Mouse (Mus musculus): ENCODE measurements around the gene Alkbh3. TPM values are rescaled to one million over a fixed set of nuclear protein-coding genes. Genes with fewer than 3 reads are reported as not detected.

Alkbh3 gene
- total RNA-seq, 2 experiments from 2014 or later, result 54.8 to 55.7 TPM

DNA sequence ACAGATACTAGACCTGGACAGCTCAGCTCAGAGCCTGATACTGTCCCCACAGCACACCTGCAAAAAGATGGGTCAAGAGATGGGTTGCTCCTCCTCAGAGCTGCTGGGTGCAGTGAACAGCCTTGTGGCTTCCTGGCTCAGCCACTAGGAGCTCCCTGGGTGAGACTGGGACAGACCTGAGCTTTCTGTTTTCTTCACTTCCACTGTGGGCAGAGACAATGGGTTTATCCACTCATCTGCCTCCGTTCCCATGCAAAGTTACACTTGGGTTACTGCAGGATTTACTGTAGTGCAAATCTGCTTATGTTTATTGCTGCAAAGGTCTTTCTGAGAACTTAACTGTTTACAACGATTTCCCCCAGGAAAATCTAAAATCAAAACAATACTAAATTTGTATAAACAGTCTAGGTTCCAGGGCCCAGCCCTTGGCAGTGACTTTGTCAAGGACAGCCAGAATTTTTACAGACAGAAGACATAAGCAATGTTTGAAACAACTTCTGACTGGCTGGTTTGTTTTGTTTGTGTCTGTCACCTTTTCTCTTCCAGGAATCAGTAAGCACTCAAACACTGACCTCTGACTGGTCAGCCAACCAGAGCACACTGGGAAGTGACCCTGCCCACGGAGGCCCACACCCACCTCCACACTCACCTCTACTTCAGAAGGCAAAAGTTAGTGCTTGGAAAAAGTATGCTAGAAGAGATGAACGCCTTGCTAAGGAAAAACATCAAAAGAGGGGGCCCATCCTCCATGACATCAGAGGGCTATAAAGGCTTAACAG, 28.0 kb downstream of the Alkbh3 start:
- Histone ChIP-seq H3K4me3 (no peak overlapping the region), H3K27ac (no peak overlapping the region)
- no peak for TF ChIP-seq CTCF (IDR thresholded peaks at IDR 0.05)
- DNase-seq, result no peak
- intact Hi-C loops (cut with DNase I), result no loop called here

DNA sequence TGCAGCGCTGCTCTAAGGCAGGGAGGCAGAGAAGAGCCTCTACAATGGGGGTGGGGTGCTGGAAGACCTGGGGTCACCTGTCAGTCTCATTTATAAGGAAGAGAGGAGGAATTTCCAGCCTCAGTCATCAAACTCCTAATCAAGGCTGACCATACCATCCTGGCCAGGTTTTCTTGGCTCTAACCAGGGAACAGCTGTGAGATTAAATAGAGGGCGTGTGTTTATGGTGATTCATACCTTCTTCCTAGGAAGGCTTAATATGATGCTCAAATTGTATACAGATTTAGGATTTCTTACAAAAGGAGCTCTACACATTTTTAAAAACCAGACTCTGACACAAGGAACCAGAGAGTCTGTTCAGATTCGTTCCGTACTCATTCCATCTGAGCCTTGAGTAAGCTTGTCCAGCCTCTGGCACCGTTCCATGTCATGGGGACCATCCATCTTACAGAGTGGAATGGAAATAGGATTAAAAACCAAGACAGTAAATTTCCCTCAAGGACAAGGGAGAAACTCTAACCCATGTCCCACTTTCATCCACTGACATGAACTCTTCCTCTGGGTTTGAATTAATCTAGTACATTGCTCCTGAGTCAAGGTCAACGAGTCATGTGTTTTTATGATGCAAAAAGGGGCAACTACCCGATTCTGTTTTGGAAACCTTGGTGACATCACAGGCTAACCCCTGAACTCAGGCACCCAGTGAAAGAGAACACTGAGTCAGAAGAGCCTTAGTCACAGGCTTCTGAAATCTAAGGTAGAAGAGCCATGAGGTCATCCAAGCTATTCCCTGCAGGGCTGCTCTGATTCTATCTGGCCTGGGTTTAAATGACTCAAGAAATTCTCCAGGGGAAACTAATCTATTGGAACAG, 31.1 kb downstream of the Alkbh3 start:
- DNase-seq, result peak; percentile 31
- intact Hi-C loops (cut with DNase I), result no loop called here
- no peak for TF ChIP-seq CTCF (IDR thresholded peaks at IDR 0.05)
- Histone ChIP-seq H3K4me3 (no peak overlapping the region), H3K27ac (no peak overlapping the region)

DNA sequence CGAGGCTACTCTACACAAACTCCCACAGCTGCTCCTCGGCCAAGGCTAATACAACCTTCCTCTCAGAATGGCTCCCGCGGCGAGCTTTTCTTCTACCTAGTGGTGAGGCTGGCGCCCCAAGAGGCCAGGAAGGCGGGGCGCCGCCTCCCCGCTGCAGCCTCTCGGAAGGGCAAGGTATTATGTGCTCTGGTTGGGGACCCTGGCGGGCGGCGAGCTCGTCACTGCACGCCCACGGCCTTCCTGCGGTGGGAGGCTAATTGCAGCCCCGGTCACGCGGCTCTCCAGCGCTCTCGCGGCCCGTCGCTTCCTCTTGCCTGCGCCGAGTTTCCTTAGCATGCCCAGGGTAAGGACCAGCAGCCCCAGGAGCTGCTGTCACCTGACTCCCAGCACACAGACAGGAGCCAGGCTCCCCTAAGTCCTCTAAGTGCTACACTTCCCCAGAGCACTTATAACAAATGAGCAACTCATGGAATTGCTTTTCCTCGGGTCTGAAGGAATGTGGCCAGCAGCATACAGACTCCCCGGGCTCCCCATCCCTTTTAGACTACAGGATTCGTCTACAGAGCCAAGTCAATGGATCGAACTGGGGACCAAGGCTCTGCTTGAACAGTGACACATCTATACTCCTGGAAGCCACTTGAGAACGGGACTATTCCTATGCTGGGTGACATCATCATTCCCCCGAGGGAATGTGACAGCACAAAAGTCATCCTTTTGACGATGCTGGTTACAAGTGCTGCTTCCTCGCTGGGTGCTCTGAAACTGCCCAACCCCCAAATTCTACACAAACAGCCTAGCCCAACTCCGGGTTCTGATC, 34.0 kb downstream of the Alkbh3 start:
- peak; percentile 60 for DNase-seq

DNA sequence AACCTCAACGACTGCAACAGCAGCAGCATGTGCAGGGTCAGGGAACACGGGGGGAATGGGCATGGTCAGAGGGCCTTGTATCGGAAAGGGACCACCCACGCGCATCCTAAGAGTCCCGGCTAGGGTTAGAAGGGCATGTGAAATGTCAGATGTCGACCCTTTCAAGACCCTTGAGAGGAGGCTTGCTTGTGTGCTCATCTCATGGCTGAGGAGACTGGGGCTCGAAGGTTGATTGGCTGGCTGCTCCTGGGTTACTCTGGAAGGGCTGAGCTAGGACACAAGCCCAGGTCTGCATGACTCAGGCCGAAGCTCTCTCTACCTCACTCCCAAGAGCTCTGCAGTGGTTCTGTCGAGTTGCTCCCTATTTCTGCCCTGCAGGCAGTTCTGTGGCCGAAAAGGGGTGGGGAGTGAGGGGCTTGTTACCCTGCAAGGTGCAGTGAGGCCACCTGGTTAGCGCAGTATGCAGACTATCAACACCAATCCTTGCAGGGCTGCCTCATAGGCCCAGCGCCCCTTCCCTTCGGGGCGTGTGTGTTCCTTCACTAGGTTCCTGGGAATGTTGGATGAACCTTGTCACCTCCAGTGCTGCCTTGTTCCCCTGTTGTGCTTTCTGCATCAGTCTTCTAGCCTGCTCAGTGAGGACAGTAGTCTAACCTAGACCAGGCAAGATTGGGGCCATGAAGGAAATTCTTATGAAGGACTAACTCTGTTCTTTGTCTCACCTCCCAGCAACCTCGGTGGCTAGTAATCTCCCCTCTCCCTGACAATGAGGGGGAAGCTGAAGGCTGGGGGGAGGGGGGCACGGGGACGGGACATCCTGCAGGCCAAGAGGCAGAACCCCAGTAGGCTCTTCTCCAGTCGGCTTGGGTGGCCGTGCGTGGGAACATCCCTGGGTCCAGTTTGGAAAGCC, 34.8 kb downstream of the Alkbh3 start:
- no peak for TF ChIP-seq CTCF (IDR thresholded peaks at IDR 0.05)

More for the DNA sequence above, 34.0 kb downstream of the Alkbh3 start:
- peak overlapping the region; percentile 63 for H3K27ac ChIP-seq
- peak; percentile 40 for TF ChIP-seq CTCF (IDR thresholded peaks at IDR 0.05)
- intact Hi-C loops (cut with DNase I), result no loop called here
- peak overlapping the region; percentile 74 for H3K4me3 ChIP-seq

DNA sequence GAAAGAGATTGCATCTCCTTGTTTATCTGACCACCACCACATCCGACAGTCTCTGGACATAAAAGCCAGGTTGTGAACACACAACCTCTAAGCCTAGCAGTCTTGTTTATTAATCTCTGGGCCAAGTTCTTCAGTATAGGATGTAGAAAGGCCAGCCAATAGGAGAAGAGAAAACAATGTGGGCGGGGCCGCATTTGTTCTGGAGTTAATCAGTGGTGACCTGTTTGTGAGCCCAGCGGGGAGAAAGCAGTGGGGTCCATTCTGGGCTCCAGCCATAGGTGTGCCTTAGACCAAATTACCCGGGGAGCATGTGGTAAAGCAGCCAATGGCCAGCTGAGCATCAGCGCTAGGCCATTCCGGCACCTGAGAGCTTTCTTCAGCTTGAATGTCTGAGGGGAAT, 35.6 kb downstream of the Alkbh3 start:
- no peak overlapping the region for H3K4me3 ChIP-seq
- TF ChIP-seq CTCF (IDR thresholded peaks at IDR 0.05), result no peak
- intact Hi-C loops (cut with DNase I), result no loop called here
- no peak overlapping the region for H3K27ac ChIP-seq
- no peak for DNase-seq

More for the DNA sequence above, 34.8 kb downstream of the Alkbh3 start:
- peak overlapping the region; percentile 63 for H3K27ac ChIP-seq
- H3K4me3 ChIP-seq, result peak overlapping the region; percentile 74
- intact Hi-C loops (cut with DNase I), result no loop called here
- no peak for DNase-seq

DNA sequence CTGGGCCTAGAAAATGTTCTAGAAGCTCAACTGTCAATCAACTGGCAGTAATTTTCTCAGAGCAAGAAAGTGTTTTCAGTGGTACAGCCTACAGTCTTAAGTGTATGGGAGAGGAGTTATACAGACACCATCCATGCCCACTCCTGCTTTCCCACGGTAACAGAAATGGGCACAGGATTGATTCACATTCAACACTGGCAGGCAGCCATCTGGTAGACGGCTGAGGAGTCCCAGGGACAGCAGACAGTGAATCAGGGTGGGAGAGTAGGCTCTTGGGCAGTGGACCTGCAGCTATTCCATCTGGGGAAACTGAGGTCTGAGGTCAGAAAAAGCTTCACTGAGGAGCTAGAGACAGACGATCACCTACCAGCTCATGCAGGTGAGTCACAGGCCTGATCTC, 39.0 kb downstream of the Alkbh3 start:
- DNase-seq, result no peak
- intact Hi-C loops (cut with DNase I), result no loop called here
- no peak overlapping the region for H3K27ac ChIP-seq
- H3K4me3 ChIP-seq, result no peak overlapping the region
- TF ChIP-seq CTCF (IDR thresholded peaks at IDR 0.05), result no peak

DNA sequence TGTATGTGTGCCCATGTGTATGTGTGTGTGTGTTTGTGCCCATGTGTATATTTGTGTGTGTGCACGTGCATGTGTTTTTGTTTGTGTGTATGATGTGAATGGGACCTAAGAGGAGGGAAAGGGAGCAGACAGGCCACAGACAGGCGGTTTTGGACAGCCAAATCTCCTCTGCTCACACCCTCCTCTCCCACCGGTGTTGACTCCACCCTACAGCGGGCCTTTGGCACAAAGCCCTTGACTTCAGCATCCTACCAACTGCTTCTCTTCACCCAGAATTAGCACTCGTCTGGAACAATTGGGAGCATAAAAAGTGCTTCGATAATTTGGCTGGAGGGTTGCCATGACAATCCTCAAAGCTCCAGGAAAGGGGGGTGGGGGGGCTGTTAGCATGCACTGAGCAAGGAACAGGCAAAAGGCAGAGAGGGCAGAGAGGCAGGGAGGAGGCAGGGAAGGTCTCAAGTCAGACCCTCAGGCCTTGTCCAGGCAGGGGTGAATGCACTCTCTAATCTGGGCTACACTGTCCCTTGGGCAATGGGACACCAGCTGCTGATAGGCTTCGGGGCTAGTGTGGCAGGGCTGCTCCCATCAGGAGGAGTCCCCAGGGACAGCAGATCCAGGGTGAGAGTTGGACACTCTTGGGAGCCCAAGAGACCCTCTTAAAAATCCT, 46.0 kb downstream of the Alkbh3 start:
- no peak for DNase-seq
- intact Hi-C loops (cut with DNase I), result no loop called here
- TF ChIP-seq CTCF (IDR thresholded peaks at IDR 0.05), result no peak
- Histone ChIP-seq H3K27ac (no peak overlapping the region), H3K4me3 (no peak overlapping the region)

DNA sequence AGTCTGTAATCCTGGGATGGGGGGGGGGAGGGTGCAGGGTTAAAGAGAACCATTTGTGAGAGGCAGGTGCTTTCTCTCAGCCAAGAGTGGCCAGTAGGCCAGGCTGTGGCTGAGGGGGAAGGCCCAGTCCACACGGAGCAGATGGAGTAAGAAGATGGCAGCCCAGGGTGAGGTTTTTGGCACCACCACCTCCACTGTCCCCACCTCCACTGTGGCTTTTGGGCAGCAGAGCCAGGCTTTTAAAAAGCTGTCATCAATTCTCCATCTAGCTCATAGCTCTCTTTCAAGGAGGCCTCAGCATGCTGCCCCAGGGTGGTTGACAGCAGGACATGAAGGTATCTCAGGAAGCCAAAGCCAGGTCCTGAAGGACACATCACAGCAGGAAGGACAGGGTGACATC, 46.8 kb downstream of the Alkbh3 start:
- TF ChIP-seq CTCF (IDR thresholded peaks at IDR 0.05), result no peak

DNA sequence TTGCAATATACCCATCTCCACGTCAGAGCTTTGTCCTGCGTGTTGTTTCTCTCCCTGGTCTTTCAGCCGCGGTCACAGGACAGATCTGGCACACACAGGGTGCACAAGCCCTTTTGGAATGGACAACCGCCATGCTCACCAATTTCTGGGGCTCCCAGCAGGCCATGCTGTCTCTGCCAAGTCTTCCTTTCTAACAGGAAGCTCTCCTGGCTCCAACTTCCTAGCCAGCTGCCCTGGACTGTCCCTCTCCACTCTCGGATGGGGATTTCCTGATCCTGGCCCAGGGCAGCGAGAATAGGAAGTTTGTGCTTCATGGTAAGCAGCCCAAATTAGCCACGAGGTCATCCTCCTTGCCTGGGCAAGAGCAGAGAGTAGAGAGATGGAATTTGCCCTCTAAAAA, 48.9 kb downstream of the Alkbh3 start:
- no peak for TF ChIP-seq CTCF (IDR thresholded peaks at IDR 0.05)
- Histone ChIP-seq H3K4me3 (no peak overlapping the region), H3K27ac (peak overlapping the region; percentile 65)
- peak; percentile 57 for DNase-seq
- intact Hi-C loops (cut with DNase I), result no loop called here

More for the DNA sequence above, 46.8 kb downstream of the Alkbh3 start:
- DNase-seq, result no peak
- intact Hi-C loops (cut with DNase I), result no loop called here
- no peak overlapping the region for H3K4me3 ChIP-seq
- H3K27ac ChIP-seq, result no peak overlapping the region

DNA sequence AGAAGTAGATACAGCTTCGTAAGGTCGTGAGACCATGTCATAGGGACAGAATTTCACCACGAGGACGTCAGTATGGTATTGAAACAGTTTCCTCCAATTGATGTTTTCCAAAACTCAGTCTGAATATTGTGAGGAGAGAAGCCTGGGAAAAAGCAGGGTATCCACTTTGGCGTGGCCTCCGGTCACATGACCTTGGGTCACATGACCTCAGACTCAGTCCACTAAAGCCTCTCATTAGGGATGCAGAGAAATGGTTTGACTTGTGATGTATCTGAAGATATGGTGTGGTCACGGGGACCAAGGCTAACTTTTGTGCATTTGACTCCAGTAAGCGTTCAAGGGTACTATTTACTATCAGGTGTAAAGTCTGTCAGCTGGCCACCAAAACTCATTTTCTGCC, 51.3 kb downstream of the Alkbh3 start:
- no peak overlapping the region for H3K27ac ChIP-seq
- DNase-seq, result no peak
- H3K4me3 ChIP-seq, result no peak overlapping the region
- intact Hi-C loops (cut with DNase I), result no loop called here
- TF ChIP-seq CTCF (IDR thresholded peaks at IDR 0.05), result no peak

DNA sequence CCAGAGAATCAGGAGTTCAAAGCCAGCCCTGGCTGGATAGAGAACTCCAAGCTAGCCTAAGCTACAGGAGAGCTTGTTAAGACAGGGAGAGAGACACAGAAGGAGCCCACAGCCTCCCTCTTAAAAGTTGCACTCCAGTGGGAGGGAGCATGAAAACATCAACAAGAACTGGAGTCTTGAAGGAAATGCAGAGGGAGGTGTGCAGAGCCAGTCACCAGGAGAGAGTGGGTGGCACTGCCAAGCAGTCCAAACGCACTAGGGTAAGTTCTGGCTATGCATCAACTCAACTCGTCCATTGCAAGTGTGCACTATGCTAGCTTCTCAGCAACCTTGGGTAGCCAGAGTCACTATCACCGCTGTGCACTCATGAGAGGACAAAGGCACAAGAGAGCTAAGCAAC, 52.4 kb downstream of the Alkbh3 start:
- intact Hi-C loops (cut with DNase I), result no loop called here
- Histone ChIP-seq H3K27ac (no peak overlapping the region), H3K4me3 (no peak overlapping the region)
- no peak for DNase-seq
- no peak for TF ChIP-seq CTCF (IDR thresholded peaks at IDR 0.05)
